Mouse (Mus musculus): ENCODE results near the gene F13a1.

DNA sequence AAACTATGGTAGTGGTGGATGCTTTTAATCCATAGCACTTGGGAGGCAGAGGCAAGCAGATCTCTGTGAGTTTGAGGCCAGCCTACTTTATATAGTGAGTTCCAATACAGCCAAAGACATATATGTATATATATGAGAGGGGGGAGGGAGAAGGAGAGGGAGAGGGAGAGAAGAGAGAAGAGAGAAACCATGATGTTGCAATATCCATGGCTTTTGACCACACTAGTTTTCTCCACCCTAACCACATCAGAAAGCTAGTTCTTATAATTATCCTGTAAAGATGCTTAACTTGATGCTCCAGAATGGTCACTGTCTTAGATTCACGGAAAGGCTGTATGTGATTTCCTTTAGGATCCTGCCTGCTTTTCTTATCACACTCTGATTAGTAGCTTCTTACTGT lies 41.6 kb upstream of the F13a1 start:
- TF ChIP-seq POLR2A (IDR thresholded peaks at IDR 0.05; ENCODE audit: insufficient read depth, low read depth, low read length) (no peak), CTCF (IDR thresholded peaks at IDR 0.05; ENCODE audit: insufficient read depth, low read depth, low read length) (no peak)

All from olfactory bulb, adult 2 months (tissue).